Mouse (Mus musculus) megakaryocyte-erythroid progenitor cell, adult 5-6 weeks (primary cell): ENCODE results near the gene Gpr83. TPM values are rescaled to one million over a fixed set of nuclear protein-coding genes. Genes with fewer than 3 reads are reported as not detected.

Experiments
- ATAC-seq: replicated peaks from 2 replicates; pipeline ENCODE4 v1.8.0; 2016; ENCODE audit warnings: mild to moderate bottlenecking, inconsistent platforms; ENCODE audit not compliant: severe bottlenecking, poor library complexity, low FRiP score, low TSS enrichment
- total RNA-seq, 2 experiments: library from RNA; stranded (forward) in 1 of 2; stranded (reverse) in 1 of 2; fragments of 200-1000, 215-1000 nt in 1 of 2; fragments of >200 nt in 1 of 2; fragmentation: Nextera tagmentation in 1 of 2; gene quantifications; 2 replicates each; pipeline ENCODE4 v1.2.3; 2014 to 2017

The Gpr83 gene
- not detected in 2 replicates for total RNA-seq (2014; fragmentation: Nextera tagmentation)
- total RNA-seq (2017), result not detected in 2 replicates

DNA sequence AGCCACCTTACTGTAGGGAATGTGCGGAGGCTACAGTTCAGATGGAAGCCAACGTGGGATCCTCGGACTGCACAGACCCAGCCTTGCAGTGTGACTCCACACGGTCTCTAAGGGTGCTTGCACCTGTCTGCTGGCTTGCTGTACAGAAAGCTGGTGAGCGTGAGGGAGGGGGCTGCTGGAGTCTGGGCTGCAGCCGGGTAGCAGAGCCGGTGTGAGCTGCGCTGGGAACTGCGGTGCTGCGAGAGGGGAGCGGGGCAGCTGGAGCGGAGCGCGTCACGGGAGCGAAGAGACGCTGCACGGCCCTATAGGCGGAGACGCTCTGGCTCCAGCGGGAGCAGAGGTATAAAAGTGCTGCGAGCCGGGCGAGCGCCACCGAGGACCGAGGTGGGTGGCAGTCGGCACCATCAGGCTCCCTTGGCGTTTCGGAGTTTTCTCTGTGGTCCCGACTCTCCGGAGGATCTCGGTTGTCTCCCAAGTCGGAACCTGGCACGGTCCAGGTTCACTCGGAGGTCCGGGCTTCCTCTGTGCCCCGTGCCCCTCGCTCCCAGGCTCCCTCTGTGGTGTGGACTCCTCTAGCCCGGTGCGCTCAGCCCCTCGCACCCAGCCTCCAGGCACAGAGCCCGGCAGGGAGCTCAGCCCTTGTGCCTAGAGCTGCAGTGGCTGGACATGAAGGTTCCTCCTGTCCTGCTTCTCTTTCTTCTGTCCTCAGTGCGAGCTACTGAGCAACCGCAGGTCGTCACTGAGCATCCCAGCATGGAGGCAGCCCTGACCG, at the start of gene Gpr83:
TSS of gene Gpr83 (plus strand) at position 343 of the 772 bp plus-strand sequence.
- ATAC-seq, result 0 out of 2 replicates have a peak, but pooled peaks have one; percentile 18

DNA sequence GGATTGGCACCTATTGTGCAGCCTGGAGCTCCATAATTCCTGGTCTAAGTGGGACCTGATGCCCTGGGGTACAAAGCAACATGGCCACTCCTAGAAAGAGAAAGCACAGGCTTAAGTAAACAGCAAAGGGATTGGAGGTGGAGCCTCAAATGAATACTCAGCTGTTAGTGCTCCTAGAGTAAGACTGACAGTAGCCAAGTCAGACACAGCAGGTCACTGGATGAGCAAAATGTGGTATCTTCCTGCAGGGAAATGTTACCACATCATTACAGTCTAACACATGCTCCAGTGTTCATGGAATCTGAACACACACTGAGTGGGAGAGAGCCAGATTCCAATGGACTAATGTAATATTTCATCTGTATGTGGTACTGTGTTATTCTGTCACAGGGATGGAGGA, 38.6 kb upstream of the Gpr83 start:
- ATAC-seq, result no peak

DNA sequence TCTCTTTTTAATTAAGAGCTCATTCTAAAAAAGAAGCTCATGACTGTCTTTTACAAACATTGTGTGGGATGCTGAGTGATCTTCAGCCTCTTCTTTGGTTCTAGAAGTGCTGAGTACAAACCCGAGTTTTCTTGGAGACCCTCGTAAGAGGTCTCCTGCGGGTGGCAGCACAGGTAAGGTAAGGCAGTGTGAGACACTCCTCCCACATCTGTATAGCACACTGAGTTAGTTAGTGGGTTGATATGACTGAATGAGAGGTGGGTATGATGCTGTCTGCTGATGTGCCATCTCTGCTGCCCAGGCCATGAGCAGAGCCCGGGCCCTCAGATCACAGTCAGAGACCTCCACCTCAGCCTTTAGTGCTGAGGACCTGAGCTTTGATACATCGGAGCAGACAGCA, 35.2 kb upstream of the Gpr83 start:
- no peak for ATAC-seq

DNA sequence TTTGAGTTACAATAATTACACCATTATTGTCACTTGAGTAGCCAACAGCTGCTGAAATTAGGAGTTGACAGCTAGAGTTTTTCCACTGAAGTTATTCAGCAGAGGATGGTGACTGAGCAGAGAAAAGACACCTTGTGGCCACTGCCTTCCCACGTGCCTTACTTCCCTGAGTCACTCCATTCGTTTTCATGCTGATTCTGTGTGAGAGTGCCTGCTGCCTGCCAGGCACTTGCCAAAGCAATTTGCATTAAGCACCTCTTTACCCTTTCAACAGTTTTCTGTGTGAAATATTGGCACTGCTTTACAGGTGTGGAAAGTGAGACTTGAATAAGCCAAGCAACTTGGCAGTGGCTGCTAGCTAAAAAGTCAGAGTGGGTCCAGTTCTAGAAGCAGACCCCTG, 32.1 kb upstream of the Gpr83 start:
- ATAC-seq, result no peak

DNA sequence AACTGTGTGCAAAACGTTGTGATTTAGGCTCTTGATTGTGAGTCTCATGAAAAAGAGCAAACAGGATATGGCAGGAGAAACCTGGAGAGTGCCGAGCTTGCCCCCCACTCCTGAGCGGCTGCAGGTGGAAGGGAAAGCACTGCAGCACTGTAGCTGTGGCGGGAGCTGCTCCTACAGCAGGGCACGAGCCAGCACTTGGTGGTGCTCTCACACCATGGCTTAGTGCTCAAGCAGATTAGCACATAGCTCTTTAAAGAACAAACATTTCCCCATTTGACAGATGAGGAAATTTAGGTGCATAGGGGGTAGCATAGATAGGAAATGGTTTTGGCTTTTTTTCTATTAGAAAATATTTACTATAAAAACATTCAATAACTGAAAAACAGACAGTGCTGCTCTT, 28.0 kb upstream of the Gpr83 start:
- no peak for ATAC-seq

DNA sequence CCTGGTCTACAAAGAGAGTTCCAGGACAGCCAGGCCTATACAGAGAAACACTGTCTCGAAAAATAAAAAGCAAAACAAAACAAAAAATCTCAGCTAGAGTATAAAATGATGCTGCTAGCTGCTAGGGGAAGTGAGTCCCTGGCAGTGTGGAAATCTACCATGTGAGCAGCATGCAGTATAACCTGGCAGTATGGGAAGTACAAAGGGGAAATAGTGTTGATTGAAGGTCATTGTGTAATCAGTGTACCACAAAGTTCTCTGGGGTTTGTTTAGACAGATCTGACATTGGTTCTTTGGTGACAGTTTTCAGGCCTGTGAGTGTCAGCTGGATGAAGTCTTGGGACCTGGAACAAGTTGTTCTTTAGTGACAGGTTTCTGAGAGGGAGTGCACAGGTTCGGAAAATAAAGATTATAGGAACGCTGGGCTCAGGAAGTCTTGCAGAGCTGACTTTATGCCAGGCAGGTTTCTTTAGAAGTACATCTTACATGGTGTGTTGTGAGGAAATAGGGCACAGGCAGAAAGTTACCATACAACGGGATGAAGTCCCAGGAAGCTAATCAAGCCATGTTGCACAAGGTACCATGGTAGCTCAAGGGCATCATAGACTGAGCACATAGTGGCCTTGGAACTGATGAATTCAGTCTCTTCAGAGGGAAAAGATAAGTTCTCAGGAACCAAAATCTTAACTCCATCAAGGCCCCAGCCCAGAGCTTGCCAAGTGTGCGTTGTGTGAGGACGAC, 24.5 kb upstream of the Gpr83 start:
- no peak for ATAC-seq

DNA sequence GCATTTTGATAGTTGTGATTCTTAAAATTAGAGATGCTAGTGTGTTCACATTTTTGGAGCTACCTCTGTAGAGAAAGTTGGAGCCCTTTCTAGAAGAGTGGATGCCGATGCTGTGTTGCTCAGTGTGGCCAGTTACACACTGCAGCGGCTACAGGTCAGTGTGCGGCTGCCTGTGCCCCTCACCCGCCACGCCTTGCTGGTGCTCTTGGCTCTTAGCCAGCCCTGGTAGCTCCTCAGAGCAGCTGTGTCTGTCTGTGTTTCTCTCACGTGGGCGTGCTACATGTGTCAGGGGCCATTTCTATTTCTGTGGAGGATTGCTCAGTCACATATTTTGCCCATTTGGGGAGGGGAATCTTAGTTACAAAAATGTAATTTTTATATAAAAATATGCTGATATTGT, 20.5 kb upstream of the Gpr83 start:
- ATAC-seq, result no peak

DNA sequence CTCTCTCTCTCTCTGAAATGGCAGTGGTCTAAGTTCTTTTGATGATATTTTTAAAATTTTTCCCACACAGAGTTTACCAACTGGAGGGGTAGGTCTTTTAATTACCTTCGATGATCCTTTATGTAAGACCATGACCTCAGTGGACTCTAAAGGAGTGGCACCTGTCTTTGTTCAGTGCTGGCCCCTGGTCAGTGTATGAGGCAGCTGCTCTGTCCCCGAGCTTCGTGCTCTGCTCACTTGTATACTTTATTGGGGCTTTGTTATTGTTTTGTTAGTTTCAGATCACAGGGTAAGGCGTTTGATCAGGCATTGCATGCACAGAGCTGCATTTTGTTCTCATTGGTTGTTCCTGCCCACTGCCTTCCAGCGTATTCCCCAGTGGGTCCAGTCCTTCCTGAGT, 20.0 kb upstream of the Gpr83 start:
- ATAC-seq, result no peak

DNA sequence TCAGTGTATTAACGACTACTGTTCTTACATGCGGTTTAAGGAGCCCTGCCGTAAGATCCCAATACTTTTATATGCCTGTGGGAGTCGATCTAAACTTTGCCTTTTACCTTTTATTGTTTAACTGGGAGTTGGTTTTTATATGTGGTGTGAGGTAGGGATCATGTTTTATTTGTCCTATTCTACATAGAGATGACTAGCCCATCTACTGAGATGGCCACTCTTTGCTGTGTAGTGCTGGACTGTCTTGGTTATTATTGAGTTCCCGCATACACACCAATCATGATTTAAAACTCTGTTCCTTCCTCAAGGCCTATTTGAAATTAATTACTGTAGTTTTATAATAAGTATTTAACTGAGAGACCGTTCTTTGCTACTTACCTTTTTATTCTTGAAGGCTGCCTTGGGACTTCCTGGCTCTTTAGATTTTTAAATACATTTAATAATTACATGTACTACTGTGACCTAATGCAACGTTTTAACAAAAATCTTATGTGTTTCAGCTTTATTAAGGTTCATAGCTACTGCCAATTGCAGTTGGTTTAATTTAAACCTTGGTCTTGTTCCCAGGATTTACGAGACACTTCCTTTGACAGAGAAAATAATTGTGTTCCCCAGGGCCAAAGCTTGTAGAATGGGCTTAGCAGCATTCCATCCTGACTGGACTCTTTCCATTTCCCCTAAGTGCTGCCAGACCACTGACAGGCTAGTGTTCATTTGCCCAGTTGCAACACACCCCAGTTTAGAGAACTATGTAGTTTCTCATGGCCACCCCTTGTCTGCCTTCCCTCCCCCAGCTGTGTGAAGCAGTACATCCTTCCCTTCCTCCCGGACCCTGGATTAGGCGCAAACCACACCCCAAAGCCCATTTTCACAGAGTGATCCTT, 17.9 kb upstream of the Gpr83 start:
- no peak for ATAC-seq

DNA sequence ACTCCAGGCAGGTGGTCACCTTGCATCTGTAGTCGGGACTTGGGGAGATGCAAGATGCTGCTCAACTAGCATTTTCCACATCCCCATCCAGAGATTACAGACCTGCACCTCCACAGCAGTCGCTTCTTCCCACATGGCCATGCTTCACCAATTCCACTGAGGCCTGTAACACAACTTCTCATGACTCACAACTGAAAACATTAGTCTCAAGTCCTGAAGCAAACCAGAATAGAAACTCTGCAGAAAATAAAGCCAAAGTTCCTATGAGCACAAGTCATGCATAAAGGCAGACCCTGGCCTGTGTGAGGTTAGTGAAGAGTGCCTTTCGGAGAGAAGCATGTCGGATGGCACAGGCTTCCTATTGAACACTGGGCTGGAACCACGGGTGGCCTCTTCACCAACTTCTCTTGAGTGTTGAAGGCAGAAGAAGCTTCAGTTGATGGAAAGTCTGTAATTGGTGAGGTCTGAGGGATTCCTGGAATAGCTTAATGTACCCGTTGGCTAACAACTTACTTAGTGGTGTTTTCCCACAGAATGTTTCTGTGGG, 16.6 kb upstream of the Gpr83 start:
- no peak for ATAC-seq

DNA sequence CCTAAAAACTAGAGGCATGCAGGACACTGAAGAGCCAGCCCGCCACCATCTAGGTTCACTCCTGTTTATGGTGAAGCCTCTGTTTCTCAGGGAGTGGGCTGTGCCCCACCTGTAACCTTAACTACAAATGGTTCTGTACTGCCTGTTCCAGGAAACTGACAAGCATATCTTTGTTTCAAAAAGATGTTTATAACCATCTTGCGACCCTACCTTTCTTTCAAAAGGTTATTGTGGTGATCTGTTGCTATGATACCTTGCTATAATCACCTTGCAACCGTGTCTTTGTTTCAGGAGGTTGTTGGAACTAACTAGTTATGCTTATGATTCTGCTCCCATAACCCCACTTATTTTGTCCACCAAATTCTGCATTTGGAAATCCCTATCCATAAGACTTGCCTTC, 16.1 kb upstream of the Gpr83 start:
- no peak for ATAC-seq

DNA sequence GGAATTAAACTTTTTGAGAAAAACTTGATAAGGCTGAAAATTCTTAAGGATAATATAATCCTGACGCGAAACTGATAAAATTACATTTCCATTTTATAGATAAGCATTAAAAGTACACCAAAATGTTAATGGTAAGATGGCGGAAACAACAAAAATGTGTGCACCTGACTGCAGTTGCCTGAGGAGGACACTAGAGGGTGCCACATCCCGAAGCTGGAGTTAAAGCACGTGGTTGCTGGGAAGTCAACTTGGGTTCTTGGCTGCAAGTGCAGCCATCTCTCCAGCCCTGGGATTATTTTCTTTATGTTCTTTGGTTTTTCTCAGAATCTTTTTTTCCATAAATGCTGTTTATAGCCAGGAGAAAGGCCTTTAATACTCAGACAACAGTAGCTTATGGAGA, 13.6 kb upstream of the Gpr83 start:
- ATAC-seq, result no peak

DNA sequence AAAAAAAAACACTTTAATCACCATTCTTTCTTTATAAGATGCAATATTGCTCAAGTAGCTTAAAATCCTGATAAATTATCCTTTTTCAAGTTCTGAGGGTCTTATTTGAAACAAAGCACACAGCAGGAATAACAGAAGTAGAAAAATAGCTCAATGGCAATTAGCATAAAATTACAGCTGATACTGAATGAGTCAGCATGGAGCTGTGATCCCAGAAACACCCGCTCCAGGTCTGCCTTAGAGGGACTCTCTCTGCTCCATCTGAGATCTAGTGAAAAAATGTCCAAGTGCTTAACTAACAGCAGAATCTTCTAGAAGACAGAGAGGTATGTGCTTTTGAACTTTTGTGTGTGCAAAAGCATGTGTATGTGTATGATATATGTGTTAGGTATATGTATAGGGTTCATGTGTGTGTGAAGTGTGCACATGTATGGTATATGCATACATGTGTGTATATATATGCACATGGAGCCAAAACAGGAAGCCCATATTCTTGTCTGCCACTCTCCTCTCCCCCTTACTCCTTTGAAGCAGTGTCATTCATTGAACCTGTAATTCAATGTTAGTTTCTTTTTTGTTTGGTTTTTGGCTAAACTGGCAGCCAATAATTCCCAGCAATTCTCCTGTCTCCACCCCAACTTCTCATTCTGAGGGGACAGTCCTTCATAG, 11.6 kb upstream of the Gpr83 start:
- no peak for ATAC-seq

DNA sequence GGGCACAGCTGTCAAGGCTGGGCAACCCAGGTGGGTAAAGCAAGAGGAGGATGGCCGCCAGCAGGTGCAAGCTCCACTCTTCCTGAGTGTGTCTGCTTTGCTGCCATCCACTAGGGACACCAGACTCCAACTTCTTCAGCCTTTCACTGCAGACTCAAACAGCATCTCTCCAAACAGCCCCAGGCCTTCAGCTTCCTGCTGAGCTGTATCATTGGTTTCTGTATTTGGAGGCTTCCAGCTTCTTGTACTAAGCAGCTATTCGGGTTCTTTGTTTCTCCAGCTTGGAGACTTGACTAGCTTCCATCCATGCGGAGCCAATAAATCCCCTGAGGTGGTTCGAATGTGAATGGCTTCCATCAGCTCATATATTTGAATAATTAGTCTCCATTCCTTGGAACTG, 5.4 kb upstream of the Gpr83 start:
- ATAC-seq, result no peak

DNA sequence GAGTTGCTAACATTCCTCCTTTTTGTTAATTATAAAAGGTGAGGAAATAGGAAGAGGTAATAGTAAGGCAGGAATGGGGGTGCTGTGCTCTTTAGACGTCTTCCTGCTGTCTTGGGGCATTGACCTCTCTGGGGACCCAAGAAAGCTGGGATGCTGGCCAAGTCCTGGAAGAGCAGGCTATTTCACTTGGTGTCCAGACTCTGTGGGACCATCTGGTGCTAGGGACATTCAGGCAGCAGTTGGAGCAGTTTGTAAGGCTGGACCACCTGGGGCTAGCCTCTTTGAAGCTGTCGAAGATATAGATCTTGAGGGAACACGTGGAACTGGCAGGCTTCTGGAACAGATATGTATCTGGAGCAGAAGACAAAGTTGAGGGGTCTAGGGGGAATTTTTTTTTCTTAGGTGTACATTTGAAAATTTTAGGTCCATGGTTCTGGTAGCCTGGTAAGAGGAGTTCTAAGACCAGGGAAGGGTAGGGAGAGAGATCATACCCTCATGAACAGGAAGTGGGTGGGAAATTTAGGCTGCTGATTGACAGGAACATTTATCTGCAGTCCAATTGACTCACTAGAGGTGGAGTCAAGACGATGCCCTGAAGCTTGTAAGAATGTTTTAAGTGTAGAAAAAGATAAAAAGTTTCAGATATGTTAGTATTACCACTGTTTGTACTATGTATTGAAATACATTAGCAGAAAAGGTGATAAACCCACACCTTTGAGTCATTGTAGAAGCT, 2.9 kb upstream of the Gpr83 start:
- no peak for ATAC-seq

DNA sequence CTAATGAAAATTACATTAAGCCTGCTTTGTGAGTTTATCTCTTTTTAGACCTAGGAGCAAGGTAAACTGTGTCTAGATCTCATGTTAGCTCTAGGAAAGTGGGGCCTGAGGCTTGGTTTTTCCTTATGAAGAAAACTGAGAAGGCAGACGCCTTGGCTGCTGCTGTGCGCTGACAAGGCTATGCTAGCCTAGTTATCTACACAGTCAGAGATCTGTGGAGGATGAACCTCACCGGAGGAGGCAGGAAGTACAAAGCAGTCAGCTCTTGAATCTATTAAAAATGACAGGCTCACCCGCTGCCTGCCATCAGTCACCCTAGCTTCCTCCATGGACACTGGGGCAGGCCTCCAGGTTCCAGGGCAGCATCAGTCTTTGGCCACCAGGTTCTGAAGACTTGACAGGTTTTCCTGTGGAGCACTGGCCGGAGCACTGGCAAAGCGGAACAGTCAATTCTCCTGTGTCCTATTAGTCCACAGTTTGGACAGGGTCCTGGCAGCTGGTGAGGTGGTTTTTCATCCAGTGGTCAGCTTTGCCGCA, 1.8 kb upstream of the Gpr83 start:
- ATAC-seq, result no peak

DNA sequence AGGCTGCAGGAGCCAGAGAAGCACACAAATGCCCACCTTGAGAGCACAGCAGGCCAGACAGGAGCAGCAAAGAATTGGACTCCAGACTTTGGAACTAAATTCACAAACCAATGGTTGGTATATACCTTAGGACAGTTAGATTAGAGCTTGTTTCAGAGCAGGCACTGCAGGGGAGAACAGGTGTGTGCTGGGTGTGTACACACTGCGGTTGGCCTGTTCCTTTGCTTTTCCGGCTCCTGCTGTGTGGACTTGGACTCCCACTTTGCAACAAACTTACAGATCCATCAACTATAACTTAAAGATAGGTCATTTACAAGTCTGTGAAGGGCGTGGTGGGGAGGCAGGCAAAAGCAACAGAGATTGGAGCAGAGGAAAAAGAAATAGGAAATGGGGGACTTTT, 1.2 kb upstream of the Gpr83 start:
- no peak for ATAC-seq

DNA sequence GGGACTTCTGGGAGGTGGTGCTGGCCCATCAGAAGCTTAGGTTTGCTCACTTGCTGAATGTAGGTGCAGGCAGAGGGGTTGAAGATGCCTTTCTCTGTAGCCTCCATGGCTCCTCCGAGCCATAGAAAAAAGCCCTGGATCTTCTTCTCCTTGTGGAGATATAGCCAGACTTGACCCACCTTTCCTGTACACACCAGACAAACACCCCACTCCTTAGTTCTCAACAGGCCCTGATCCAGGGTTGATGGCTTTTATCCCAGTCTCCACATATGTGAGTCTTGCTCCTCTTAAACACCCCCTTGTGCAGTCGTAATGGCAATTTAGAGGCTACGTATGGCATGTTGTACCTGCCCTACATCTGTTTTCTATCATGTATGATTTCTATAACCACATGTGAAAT, 3.1 kb downstream of the Gpr83 start:
- ATAC-seq, result no peak
